ENCODE assay signal across 14 mouse cellular contexts in the genomic region with DNA sequence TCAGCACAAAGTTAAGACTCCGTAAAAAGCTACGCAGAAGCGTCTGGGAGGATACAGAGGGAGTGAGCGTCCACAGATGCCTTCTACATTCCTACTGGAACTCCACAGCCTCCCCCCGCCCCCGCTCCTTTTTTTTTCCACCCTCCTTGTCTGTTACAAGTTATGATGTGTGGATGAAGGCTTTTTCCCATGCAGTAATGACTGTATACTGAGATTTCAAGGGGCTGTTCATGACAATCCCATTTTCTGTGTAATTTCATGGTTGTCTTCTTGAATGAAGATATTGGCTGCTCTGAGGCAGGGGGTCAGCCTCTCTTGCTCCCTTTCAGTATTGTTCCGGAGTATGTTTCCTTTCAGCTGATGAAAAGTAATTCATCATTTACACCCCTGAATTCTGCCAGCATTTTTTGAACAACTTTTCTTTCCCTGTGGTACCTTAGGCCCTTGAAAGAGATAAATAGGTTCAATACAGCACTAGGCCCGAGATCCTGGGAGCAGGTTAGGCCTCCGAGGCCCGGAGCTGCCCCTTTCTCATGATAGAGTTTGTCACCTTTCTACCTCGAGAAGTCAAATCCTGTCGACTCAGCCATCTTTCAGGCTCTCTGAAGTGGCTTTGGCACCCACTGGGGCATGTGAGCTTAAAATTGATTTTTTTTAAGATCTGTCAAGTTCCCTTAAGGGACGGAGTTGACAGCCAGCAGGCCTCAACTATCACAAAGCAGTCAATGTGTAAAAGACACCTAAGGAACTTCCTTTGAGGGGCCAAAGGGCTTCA.
DNase-seq lines count a peak whose midpoint lies in the region; ATAC-seq and TF ChIP-seq lines count a peak whose summit lies in the region.
"Had no signal": no experiment of that assay in that cellular context is flagged by ENCODE, and none has a peak within 500 bp of the region (broad histone marks: within the 10 kb centered on the region; RNA-seq: fewer than 3 reads in every experiment).

No protein-coding gene starts in this region.

- no peaks in the 10 kb centered on the region for H3K9me3 ChIP-seq in neural tube, embryonic 15.5 days (replicated peaks)
- no peaks in the 10 kb centered on the region for H3K9me3 ChIP-seq in embryonic facial prominence, embryonic 14.5 days (ENCODE audit: control insufficient read depth, low read length)
- H3K9me3 ChIP-seq in midbrain, embryonic 10.5 days (replicated peaks) = no peaks in the 10 kb centered on the region
- no peaks in the 10 kb centered on the region for H3K9me3 ChIP-seq in liver, postnatal 0 days (ENCODE audit: low read length)
- H3K9me3 ChIP-seq: embryonic facial prominence, embryonic 12.5 days; forebrain, embryonic 10.5 days had no signal

- no peaks in the 10 kb centered on the region for H3K36me3 ChIP-seq in neural tube, embryonic 15.5 days
- H3K36me3 ChIP-seq in embryonic facial prominence, embryonic 14.5 days (ENCODE audit: control insufficient read depth, insufficient read depth, low read length) = no peaks in the 10 kb centered on the region
- H3K36me3 ChIP-seq in midbrain, embryonic 10.5 days = no peaks in the 10 kb centered on the region
- no peaks in the 10 kb centered on the region for H3K36me3 ChIP-seq in liver, postnatal 0 days (replicated peaks; ENCODE audit: insufficient read depth, low read length)
- H3K36me3 ChIP-seq: embryonic facial prominence, embryonic 12.5 days; forebrain, embryonic 10.5 days had no signal

- 33% methylated on average over 13 of the region's 13 CpGs for WGBS in neural tube, embryonic 15.5 days
- 55% methylated on average over 13 of the region's 13 CpGs for WGBS in embryonic facial prominence, embryonic 14.5 days
- 59% methylated on average over 13 of the region's 13 CpGs for WGBS in midbrain, embryonic 10.5 days
- 79% methylated on average over 13 of the region's 13 CpGs for WGBS in liver, postnatal 0 days (ENCODE audit: insufficient replicate concordance)

- peak; percentile 29 for DNase-seq in neural tube, embryonic 10.5 days (ENCODE audit: extremely low spot score, low spot score)
- DNase-seq in embryonic facial prominence, embryonic 14.5 days (ENCODE audit: low spot score) = peak; percentile 33
- DNase-seq in midbrain, embryonic 10.5 days (ENCODE audit: low spot score) = peak; percentile 60
- DNase-seq in retina, postnatal 1 day = peak; percentile 30
- DNase-seq in liver, postnatal 0 days = no peak
- no peak for DNase-seq in left cerebral cortex, adult 18-20 months (ENCODE audit: low spot score in 2 of 2)
- DNase-seq: cerebellum, adult 2 months; heart, postnatal 14 days; lung, postnatal 36 days; thymus, postnatal 14 days had no signal

- TF ChIP-seq CTCF in liver, postnatal 0 days (IDR thresholded peaks at IDR 0.05; ENCODE audit: low read depth) = no peak

- TF ChIP-seq EP300 in liver, postnatal 0 days (IDR thresholded peaks at IDR 0.05; ENCODE audit: low read depth) = no peak

- H3K9ac ChIP-seq in neural tube, embryonic 15.5 days (replicated peaks) = no peak overlapping the region
- no peak overlapping the region for H3K9ac ChIP-seq in embryonic facial prominence, embryonic 14.5 days (ENCODE audit: low read depth, low read length)
- H3K9ac ChIP-seq in liver, postnatal 0 days (replicated peaks) = no peak overlapping the region
- H3K9ac ChIP-seq: embryonic facial prominence, embryonic 12.5 days had no signal

- no peak overlapping the region for H3K4me3 ChIP-seq in neural tube, embryonic 15.5 days (replicated peaks)
- no peak overlapping the region for H3K4me3 ChIP-seq in embryonic facial prominence, embryonic 14.5 days (ENCODE audit: low read depth, low read length)
- no peak overlapping the region for H3K4me3 ChIP-seq in midbrain, embryonic 10.5 days
- H3K4me3 ChIP-seq in liver, postnatal 0 days (ENCODE audit: low read depth, low read length) = no peak overlapping the region
- H3K4me3 ChIP-seq: embryonic facial prominence, embryonic 12.5 days; forebrain, embryonic 10.5 days; myocyte had no signal

- no peak overlapping the region for H3K27ac ChIP-seq in neural tube, embryonic 15.5 days (replicated peaks)
- H3K27ac ChIP-seq in embryonic facial prominence, embryonic 14.5 days (replicated peaks; ENCODE audit: low read depth, low read length) = no peak overlapping the region
- H3K27ac ChIP-seq in midbrain, embryonic 10.5 days (replicated peaks) = no peak overlapping the region; the same call in 1 of the 2 replicates
- no peak overlapping the region for H3K27ac ChIP-seq in liver, postnatal 0 days (ENCODE audit: low read depth)
- H3K27ac ChIP-seq: embryonic facial prominence, embryonic 12.5 days; forebrain, embryonic 10.5 days had no signal

- no peak for ATAC-seq in neural tube, embryonic 15.5 days (ENCODE audit: low FRiP score)
- ATAC-seq in embryonic facial prominence, embryonic 14.5 days (ENCODE audit: low read depth) = no peak
- no peak for ATAC-seq in liver, postnatal 0 days

- no peak overlapping the region for H3K4me2 ChIP-seq in neural tube, embryonic 15.5 days
- no peak overlapping the region for H3K4me2 ChIP-seq in embryonic facial prominence, embryonic 14.5 days (ENCODE audit: low read depth, low read length)
- no peak overlapping the region for H3K4me2 ChIP-seq in liver, postnatal 0 days (ENCODE audit: low read depth, low read length)
- H3K4me2 ChIP-seq: embryonic facial prominence, embryonic 12.5 days had no signal

- no peaks in the 10 kb centered on the region for H3K27me3 ChIP-seq in neural tube, embryonic 15.5 days (replicated peaks)
- no peaks in the 10 kb centered on the region for H3K27me3 ChIP-seq in embryonic facial prominence, embryonic 14.5 days (replicated peaks; ENCODE audit: control insufficient read depth, insufficient read depth, low read length)
- no peaks in the 10 kb centered on the region for H3K27me3 ChIP-seq in midbrain, embryonic 10.5 days (ENCODE audit: low read depth, poor library complexity, severe bottlenecking)
- H3K27me3 ChIP-seq in liver, postnatal 0 days (ENCODE audit: insufficient read depth, low read length) = no peaks in the 10 kb centered on the region
- H3K27me3 ChIP-seq: embryonic facial prominence, embryonic 12.5 days had no signal

- H3K4me1 ChIP-seq in neural tube, embryonic 15.5 days = peaks cover 6% of the 10 kb centered on the region
- no peaks in the 10 kb centered on the region for H3K4me1 ChIP-seq in embryonic facial prominence, embryonic 14.5 days (ENCODE audit: control insufficient read depth, insufficient read depth, low read length)
- peaks cover 49% of the 10 kb centered on the region for H3K4me1 ChIP-seq in midbrain, embryonic 10.5 days
- no peaks in the 10 kb centered on the region for H3K4me1 ChIP-seq in liver, postnatal 0 days (ENCODE audit: insufficient read depth)
- H3K4me1 ChIP-seq: embryonic facial prominence, embryonic 12.5 days had no signal

Comparison
In these comparisons a context has a peak if more than half of its experiments do, and no peak if none do; other contexts are left out.
1. DNase-seq: peak in neural tube, embryonic 10.5 days (single experiment), embryonic facial prominence, embryonic 14.5 days (single experiment), midbrain, embryonic 10.5 days (single experiment) and retina, postnatal 1 day (single experiment); none in liver, postnatal 0 days (single experiment) and left cerebral cortex, adult 18-20 months (0 of 2).